Mouse (Mus musculus) brain, adult 2 months (tissue): Measurements from ENCODE around the gene Wars.
"Not testable (repeated sequence)": the region's sequence is repeated elsewhere in the genome, so short reads cannot be mapped to it uniquely, and the experiment has no call there.

Source experiments
- DNase-seq: peaks from one replicate; pipeline ENCODE4 v3.0.0; 2011; ENCODE audit warnings: low read depth, low spot score

The Wars gene

GRCm38 (mm10) chr12:108857109-108857508, 36.9 kb downstream of the Wars start:
- DNase-seq: no peak

GRCm38 (mm10) chr12:108856186-108856585, 37.8 kb downstream of the Wars start:
- DNase-seq: no peak

GRCm38 (mm10) chr12:108855081-108855480, 38.9 kb downstream of the Wars start:
- DNase-seq: no peak

- no peak for DNase-seq
These were observed 41.2 kb downstream of the Wars start for GRCm38 (mm10) chr12:108852822-108853221.

- DNase-seq: no peak
These were observed 43.1 kb downstream of the Wars start for GRCm38 (mm10) chr12:108850886-108851285.

GRCm38 (mm10) chr12:108850129-108850528, 43.8 kb downstream of the Wars start:
- no peak for DNase-seq

GRCm38 (mm10) chr12:108849488-108850022, 44.4 kb downstream of the Wars start:
- DNase-seq: no peak

GRCm38 (mm10) chr12:108848033-108848432, 45.9 kb downstream of the Wars start:
- not testable (repeated sequence) for DNase-seq

- no peak for DNase-seq
These were observed 51.3 kb downstream of the Wars start for GRCm38 (mm10) chr12:108842663-108843062.

- peak; percentile 41 for DNase-seq
These were observed 52.8 kb downstream of the Wars start for GRCm38 (mm10) chr12:108841181-108841580.

- DNase-seq: no peak
These were observed 57.3 kb downstream of the Wars start for GRCm38 (mm10) chr12:108836722-108837121.

GRCm38 (mm10) chr12:108835840-108836409, 58.0 kb downstream of the Wars start, which contains the start of the genes Slc25a29 and Slc25a47:
Slc25a29 (minus strand) TSS chr12:108835883.
Slc25a47 (plus strand) TSS chr12:108836046.
- peak; percentile 99 for DNase-seq

GRCm38 (mm10) chr12:108835208-108835839, 58.6 kb downstream of the Wars start:
- no peak for DNase-seq

GRCm38 (mm10) chr12:108834786-108835185, 59.2 kb downstream of the Wars start:
- peak; percentile 66 for DNase-seq

GRCm38 (mm10) chr12:108834337-108834736, 59.6 kb downstream of the Wars start:
- DNase-seq: no peak

- DNase-seq: no peak
These were observed 60.6 kb downstream of the Wars start for GRCm38 (mm10) chr12:108833408-108833807.

GRCm38 (mm10) chr12:108832851-108833250, 61.1 kb downstream of the Wars start:
- DNase-seq: peak; percentile 94

- peak; percentile 74 for DNase-seq
These were observed 61.9 kb downstream of the Wars start for GRCm38 (mm10) chr12:108831966-108832643.

GRCm38 (mm10) chr12:108830358-108830757, 63.6 kb downstream of the Wars start:
- DNase-seq: no peak

GRCm38 (mm10) chr12:108829636-108830035, 64.3 kb downstream of the Wars start:
- DNase-seq: no peak

- no peak for DNase-seq
These were observed 66.3 kb downstream of the Wars start for GRCm38 (mm10) chr12:108827641-108828040.

GRCm38 (mm10) chr12:108826958-108827535, 66.9 kb downstream of the Wars start:
- peak; percentile 53 for DNase-seq
